Mouse (Mus musculus): ENCODE data around the gene Ccdc12.

DNA sequence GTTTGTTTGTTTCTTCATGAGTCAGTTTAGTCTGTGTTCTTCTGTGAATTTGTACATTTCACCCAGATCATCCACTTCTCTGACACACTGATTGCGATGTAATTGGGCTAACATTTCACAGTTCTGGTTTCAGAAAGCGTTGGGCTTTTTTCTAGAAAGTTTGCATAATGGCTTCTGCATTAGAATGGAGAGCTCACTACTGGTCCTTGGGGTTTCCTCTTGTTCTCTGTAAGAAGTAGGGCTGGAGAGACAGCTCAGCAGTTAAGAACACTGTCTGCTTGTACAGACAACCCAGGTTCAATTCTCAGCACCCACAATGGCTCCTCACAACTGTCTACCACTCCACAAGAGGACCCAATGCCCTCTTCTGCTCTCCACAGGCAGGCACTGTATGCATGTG lies 3.9 kb downstream of the Ccdc12 start:
- TF ChIP-seq USF1 (IDR thresholded peaks at IDR 0.05; ENCODE audit: low read depth): no peak
- TF ChIP-seq MAX (IDR thresholded peaks at IDR 0.05; ENCODE audit: low read depth): no peak
- TF ChIP-seq POLR2A (IDR thresholded peaks at IDR 0.05; ENCODE audit: insufficient read length, low read depth): no peak
- TF ChIP-seq MYOD1 (IDR thresholded peaks at IDR 0.05; ENCODE audit: control insufficient read depth in 1 of 3, insufficient read length in 2 of 3, low read depth in 2 of 3): no peak

Data from myocyte (in vitro differentiated cells).